Mouse (Mus musculus): Measurements from ENCODE around the gene 3100002H09Rik.

The 3100002H09Rik gene

DNA sequence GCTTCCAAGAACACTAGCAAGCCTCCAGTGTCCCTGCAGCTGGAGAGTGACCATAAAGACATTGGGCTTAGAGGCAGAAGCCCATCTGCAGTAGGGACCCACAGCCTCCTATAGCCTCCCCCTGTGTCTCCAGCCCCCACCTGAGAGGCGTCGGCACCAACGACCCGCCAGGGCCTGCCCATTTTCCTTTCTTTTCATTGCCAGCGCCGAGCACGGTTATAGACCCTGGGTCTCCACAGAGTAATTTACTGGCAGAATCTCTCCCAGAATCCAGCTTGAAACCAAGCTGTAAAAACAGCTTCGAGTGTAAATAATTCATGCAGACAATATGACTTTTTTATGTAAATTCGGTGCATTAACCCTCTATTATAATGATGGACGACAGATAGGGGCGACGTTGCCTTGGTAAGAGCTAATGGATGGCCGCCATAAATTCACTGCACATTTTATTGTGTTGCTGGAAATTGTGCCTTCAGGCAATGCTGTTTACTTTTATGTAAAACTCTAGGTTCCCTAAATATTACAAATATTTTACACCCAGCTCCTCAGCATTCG is 4.9 kb upstream of the 3100002H09Rik start:
- no peak for DNase-seq (ENCODE audit: low read depth)

DNA sequence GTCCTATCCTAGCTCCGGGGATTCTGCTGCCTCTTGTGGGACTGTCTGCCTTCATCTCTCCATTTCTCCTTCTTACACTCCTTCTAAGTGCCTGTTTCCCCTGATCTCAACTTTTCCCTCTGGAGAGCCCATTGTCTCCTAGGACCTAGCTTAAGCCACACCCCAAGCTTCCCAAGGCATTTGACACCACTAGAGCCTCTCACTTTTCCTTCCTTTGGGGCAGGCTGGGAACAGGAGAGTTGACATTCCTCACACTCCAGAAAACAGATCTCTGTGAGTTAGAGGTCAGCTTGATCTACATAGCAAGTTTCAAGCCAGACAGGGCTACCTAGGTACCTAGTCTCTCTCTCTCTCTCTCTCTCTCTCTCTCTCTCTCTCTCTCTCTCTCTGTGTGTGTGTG is 3.6 kb upstream of the 3100002H09Rik start:
- no peak for DNase-seq (ENCODE audit: low read depth)

DNA sequence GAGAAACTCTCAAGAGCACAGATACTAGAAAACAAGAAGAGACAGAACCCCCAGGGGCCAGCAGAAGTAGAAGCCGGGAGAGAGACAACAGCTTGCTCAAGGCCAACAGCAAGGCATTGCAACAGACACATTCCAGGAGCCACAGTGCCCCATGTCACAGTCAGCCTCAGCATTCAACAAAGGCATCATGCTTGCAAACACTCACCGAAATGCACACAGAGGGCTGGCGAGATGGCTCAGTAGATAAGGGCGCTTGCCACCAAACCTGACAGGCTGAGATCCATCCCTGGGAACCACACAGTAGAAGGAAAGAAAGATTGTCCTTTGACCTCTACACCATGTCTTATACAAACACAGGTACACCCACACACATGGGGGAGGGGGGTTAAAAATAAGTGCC is 1.2 kb upstream of the 3100002H09Rik start:
- DNase-seq (ENCODE audit: low read depth) = no peak

DNA sequence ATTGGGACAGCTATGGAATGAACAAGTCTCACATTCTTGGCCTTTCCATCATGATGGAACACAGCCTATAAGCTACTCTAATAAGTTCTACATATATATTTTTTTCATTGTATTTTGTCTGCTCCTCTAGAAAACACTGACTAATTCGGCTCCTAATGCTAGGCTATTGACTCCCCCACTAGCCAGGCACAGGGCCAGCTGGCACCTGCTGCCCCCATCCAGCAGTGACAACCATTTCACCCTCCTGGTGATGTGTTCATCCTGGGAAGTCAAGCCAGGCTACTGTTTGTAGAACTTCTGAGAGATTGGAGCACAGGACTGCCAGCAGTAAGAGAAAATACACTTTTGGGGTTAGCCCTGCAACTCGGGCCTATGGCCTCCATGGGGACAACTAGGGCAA is 537 bp downstream of the 3100002H09Rik start:
- DNase-seq (ENCODE audit: low read depth) = no peak

DNA sequence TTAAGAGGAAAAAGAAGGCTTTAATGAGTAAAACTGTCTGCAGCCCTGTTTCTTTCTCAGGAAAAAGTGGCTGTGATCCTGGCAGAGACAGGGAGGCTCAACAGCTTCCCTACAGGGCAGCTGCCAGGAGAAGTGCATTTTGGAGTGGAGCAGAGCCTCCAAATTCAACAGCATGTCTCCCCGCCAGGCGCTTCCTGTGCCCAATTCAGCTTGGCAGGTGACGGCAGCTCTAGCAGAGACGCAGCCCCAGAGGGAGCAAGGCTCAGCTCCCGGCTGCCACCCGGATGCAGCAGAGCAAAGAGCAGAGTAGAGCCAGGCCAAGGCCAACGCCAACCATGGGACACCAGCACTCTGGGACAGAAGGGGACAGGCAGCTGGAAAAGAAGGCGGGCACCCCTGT is 3.4 kb downstream of the 3100002H09Rik start:
- DNase-seq (ENCODE audit: low read depth) = no peak

DNA sequence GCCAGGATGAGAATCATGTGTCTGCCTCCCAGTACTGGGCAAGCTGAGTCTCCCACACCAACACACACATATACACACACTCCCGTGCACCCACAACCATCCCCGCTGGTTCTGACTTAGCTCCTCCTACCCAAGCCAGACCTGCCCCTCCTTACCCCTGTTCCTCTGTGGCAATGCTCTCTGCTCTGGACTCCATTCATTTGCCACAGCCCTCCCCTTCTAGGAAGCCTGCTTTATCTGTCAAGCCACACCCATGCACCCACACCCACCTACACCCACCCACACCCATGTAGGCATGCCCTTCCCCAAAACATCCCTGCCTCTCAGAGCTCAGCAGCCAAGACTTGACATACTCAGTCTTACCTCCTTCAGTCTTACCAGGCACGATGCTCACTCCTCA is 4.4 kb downstream of the 3100002H09Rik start:
- no peak for DNase-seq (ENCODE audit: low read depth)

DNA sequence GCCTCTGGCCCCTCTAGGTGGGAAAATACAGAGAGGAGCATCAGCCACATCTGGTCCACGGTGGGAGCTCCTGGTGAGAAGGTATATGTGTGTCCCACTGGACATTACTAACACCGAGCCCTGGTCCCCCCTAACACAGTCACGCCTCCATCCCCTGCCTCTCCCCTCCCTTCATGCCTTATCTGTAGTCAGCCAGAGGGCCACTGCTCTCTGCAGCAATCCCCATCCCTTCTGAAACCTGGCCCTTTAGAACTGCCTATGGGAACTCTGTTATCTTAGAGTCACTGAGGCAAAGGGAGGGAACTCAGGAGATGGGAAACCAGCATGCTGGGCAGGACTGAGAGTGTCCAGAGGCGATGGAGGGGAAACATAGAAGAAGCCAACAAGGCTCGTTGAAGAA is 5.3 kb downstream of the 3100002H09Rik start:
- DNase-seq (ENCODE audit: low read depth) = no peak

DNA sequence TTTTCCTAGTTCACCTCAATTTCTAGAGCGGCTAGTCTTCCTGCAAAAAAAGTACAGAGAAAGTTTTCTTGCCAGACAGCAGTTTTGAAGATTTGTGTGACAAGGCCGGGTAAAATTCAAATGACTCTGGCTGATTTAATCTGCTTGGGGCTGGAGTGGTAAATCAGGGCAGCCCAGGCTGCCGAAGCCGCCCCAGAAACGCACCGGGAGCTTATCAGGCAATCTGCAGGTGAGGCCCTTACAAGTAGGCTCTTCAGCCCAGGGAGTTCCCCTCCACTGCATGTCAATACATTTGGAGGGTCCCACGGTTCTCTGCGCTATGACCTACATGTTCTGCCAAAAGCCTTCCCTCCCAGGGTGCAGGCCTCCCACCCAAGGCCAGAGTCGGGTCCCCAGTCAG is 6.9 kb downstream of the 3100002H09Rik start:
- DNase-seq (ENCODE audit: low read depth) = no peak

DNA sequence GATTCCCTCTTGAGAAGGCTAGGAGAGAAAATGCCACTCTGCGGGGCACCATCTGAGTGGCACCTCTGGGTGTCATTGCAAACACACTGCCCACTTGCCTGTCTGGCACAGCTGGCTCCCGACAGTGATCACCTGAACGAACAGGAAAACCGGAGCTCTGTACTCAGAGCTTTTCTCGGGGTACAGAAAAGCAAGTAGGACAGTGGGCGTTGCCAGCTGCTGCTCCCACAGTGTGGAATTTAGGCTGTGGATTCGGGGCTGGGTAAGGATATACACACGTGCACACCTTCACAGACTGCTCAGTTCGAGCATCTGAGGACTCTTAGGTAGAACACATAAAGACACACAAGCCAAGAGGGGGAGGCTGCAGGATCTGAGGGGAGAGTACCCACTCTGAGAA is 14.7 kb downstream of the 3100002H09Rik start:
- no peak for DNase-seq (ENCODE audit: low read depth)

DNA sequence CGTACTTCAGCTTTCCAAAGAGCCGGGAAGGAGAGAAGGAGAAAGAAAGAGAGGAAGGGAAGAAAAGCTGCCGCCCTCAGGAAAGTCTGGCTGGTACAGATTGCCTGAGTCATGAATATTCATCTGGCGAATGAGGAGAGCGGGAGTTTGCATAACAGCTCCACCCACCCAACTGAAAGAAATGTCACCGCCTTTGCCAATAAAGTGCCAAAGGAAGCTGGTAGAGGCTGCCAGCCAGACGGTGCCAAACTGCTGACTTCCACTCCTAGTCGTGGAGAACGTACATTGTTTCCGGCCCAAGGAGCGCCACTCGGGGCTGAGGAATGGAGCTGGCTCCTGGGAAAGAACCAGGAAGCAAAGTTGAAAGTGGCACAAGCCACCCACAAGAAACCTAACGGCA is 15.7 kb downstream of the 3100002H09Rik start:
- no peak for DNase-seq (ENCODE audit: low read depth)

DNA sequence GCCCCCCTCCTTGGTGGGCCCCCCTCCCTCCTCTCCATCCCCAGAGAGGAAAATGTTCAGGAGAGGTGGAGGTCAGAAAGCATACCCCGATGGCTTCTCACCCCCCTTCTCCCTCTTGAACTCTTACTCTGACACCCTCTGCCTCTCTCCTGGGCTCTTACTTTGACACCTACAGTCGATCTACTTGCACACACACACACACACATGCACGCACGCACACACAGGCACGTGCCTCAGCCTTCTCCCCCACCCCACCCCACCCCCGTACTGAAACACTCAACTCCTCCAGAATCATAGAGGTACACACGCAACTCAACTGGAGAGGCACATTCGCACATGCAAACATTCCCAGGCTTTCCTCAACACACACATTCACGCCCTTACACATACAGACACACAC is 16.9 kb downstream of the 3100002H09Rik start:
- no peak for DNase-seq (ENCODE audit: low read depth)

DNA sequence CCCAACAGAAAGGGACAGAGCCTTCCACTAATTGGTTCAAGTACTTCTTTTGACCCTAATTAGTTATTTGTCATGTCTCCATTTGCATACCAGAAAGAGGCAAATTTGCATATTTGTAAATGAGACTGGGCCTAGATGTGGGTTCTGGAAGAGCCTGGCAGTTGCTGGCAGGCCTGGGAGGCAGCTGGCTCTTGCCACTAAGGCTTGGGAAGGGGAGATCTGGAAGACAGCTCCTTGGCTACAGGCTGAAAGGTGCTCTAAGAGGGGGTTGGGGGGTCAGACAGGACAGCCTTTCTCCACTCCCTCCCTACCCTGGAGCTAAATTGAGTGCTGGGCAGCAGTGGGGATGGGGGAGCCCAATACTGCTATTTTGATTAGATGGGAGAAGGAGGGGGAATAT is 17.4 kb downstream of the 3100002H09Rik start:
- DNase-seq (ENCODE audit: low read depth) = no peak

DNA sequence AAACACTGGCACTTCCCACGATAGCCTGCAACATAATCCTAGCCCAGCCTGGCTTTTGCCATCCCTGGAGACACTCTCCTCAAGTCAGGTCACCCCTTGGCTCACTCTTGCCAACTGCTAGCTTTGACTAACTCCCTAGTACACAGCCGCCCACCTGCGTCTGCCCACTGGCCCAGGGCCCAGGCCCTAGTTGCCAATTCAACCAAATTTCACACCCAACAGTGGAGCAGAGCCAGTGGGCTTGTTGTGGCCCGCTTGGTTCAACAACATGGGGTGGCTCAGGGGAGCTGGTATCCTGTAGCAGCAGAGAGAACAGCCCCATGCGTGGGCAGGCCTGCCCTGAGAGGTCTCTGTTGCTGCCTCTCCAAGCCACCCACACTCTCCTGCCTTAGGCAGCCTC is 18.4 kb downstream of the 3100002H09Rik start:
- DNase-seq (ENCODE audit: low read depth) = no peak

DNA sequence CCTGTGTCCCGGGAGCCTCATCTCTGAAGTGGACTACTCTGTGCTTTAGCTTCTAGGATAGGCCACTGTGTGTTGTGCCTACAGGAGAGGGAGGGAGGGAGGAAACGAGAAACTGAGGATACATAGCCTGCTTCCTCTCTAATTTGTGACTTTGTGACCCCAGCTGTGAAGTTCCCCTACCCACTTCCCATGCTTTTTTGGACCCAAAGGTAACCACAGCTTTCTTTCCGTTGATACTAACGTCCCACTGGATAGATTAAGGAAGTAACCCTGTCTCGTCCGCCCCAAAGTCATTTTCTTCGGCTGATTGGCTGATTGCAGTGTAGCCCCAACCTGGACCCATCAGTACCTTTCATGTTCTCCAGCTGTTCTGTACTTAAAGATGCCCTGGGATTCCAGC is 29.9 kb downstream of the 3100002H09Rik start:
- no peak for DNase-seq (ENCODE audit: low read depth)

DNA sequence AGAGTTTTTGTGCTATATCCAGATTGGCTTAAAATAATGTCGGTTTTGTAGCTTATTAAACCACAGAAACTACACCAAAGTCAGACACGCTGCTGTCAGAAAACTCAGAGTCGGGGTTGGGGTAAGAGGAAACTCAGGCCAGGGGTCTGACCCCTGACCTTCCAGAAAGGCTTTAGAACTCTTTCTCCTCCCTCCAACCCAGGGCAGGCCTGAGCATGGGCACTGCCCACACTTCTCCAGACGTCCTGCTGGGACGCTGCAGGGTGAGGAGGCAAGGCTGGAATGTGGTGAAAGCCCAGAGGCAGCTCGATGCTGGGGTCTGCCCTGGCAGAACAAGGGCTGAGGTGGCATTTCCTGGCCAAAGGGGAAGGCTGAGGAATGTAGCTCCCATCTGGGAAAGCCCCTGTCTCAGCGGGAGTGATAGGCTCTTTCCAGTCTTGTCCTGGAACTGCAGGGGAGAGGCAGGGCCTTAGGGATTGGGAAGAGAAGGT is 34.6 kb downstream of the 3100002H09Rik start:
- no peak for DNase-seq (ENCODE audit: low read depth)

DNA sequence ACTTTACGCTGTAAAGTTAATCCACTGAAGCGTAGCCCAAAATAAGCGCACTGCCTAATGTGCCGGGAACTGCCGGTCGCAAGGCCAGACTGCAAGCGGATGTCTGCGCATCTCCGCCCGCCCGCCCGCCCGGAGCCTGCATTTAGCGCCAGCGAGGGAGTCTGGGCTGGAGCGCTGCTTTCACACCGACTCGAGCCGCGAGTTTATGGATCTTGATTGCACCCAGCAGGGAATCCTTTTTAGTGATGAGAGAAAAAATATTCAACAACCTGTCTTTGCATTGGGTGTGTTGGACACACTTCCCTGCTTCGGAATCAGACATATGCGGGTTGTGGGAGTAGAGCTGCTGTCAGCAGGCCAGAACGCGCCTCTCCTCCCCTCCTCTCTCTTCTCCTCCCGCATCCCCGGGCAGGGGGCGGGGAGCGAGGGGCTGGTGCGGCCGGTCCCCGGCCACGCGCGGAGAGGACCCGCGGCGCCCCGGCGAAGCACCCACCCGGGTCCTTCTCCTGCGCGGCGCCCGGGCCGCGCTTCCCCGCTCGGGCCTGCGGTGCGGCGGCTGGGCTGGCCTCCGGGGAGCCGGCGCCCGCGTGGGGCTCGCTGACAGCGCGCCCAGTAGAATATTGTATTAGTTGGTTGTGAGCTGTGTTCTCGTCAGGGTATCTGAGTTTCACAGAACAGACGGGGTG is 35.2 kb downstream of the 3100002H09Rik start:
- DNase-seq (ENCODE audit: low read depth) = no peak

DNA sequence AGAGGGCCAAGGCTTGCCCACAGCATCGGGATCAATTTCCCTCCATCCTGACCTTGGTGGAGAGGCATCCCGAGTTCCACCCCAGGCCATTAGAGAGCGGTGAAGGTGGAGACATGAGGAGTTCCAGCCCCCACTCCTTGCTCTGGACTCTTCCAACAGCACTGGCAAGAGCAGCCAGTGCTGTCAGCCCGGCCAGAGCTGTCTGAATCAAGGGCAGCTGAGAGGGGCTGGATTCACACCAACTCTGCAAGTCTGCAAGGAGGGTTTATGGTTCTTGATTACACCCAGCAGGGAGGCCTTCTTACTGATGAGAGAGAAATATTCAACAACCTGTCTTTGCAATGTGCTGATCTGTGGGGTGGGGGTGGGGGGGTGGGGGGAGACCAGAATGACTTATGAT is 37.0 kb downstream of the 3100002H09Rik start:
- DNase-seq (ENCODE audit: low read depth) = no peak

DNA sequence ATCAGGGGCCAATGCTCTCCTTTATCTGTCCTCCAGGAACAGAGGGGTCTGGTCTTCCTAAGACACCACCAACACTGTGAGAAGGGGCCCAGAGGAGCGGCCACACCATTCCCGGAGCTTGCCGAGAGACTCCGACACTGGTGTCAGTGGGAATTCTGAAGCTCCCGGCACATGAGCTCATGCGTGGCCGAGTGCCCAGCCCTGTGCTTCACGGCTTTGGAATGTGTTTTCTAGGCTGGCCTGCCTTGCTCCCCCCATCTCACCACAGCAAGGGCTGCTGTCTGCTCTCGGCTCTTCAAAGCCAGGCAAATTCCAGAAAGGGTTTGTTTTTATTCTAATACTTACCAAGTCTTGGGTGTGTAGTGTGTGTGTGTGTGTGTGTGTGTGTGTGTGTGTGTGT is 39.6 kb downstream of the 3100002H09Rik start:
- DNase-seq (ENCODE audit: low read depth) = no peak

DNA sequence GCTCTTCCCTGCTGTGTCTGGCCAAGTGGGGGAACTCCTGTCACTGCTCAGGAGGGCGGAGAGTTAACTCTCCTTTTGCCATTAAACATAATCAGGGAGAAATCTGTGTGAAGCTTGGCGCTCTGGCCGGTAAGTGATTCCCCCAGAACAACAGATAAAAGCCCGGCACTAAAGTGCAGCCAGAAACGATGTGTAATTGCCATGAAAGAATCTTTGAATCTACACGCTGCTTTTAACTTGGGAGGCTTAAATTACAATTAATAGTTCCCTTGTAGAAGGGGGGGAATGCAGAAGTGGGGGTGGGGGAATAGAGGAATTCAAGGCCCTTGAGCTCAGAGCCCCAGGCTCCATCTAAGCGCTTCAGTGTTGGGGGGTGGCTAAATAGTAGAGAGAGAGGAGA is 40.9 kb downstream of the 3100002H09Rik start:
- no peak for DNase-seq (ENCODE audit: low read depth)

DNA sequence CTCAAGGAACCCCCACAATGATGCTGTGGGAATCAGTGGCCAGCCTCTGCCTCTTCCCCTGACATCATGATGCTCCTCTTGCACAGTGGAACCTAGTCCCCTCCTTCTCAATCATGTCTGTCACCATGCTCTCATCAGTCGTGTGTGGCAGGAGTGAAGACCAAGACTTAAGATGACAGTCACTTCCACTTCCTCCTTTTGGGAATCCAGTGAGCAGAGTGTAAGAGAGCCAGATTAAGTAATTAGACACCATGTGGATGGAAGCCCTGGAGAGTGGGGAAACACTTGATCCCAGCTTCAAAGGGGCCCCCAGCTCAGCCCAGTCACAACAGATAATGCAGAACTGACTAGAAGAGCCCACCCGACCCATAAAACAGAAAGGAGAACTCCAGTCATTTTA is 47.2 kb downstream of the 3100002H09Rik start:
- no peak for DNase-seq (ENCODE audit: low read depth)

DNA sequence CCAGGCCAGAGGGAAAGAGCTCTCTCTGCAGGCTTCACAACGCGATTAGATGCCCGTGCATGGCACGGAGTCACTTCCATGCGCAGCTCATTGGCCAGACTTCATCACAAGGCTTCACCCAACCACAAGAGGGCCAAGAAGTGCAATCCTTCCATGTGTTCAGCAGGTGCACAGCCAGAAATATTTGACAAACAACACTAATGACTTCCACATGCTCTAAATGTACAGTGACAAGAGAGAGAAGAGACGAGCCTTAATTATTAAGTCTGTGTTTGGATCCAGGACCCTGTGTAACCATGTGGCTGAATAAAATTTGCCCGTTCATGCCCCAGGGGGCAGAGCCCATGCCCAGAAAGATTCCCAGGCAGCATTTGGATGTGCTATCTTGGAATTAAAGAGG is 47.9 kb downstream of the 3100002H09Rik start:
- DNase-seq (ENCODE audit: low read depth) = no peak

All from naive thymus-derived CD4-positive, alpha-beta T cell, adult 2 months (primary cell).